Mouse (Mus musculus) left cerebral cortex, postnatal 14 days (tissue): ENCODE measurements around the gene Fnip1. TPM values are rescaled to one million over a fixed set of nuclear protein-coding genes. Genes with fewer than 3 reads are reported as not detected.
A peak's percentile ranks its signal among the peaks of the same experiment; 100 is the strongest.

ENCODE experiments used
- DNase-seq, 2 experiments: peaks; one replicate each; pipeline ENCODE4 v3.0.0; 2021 to 2022; ENCODE audit warnings: low spot score in 2 of 2, mixed read lengths in 1 of 2
- intact Hi-C: fragments of 180-260 bp; cut with DNase I; formaldehyde crosslinking; loops from one replicate; pipeline ENCODE4 v1.15.1; 2025
- total RNA-seq, 2 experiments: library from RNA; stranded (reverse); gene quantifications; 2 replicates each; pipeline ENCODE4 v1.2.3; 2021

The Fnip1 gene
- total RNA-seq, 2 experiments from 2014 or later = 28.6 to 29.4 TPM

- intact Hi-C loops = loop anchor here (10.0 kb wide), 1 partner anchor 526 kb away; no protein-coding TSS in a partner anchor
- no peak for DNase-seq
These were observed 92.9 kb downstream of the Fnip1 start for GRCm38 (mm10) chr11:54530916-54531315.

GRCm38 (mm10) chr11:54533834-54534233 is 95.8 kb downstream of the Fnip1 start:
- intact Hi-C loops = loop anchor here (10.0 kb wide), 1 partner anchor 529 kb away; no protein-coding TSS in a partner anchor
- no peak for DNase-seq

GRCm38 (mm10) chr11:54534871-54535270 is 96.9 kb downstream of the Fnip1 start:
- peak; percentile 66 to 82 for DNase-seq
- intact Hi-C loops = loop anchor here (5.0 to 10.0 kb wide), 2 partner anchors 228 to 530 kb away; no protein-coding TSS in a partner anchor

GRCm38 (mm10) chr11:54539031-54539430 is 101.0 kb downstream of the Fnip1 start:
- intact Hi-C loops = loop anchor here (5.0 to 10.0 kb wide), 2 partner anchors 232 to 534 kb away; no protein-coding TSS in a partner anchor
- no peak for DNase-seq

GRCm38 (mm10) chr11:54539486-54539885 is 101.5 kb downstream of the Fnip1 start:
- no peak for DNase-seq
- intact Hi-C loops = loop anchor here (5.0 to 10.0 kb wide), 2 partner anchors 232 to 535 kb away; no protein-coding TSS in a partner anchor

- DNase-seq = no peak
- intact Hi-C loops = no loop called here
These were observed 102.3 kb downstream of the Fnip1 start for GRCm38 (mm10) chr11:54540328-54540727.

GRCm38 (mm10) chr11:54542414-54542813 is 104.4 kb downstream of the Fnip1 start:
- intact Hi-C loops = no loop called here
- no peak for DNase-seq

- no peak for DNase-seq
- intact Hi-C loops = no loop called here
These were observed 117.0 kb downstream of the Fnip1 start for GRCm38 (mm10) chr11:54554970-54555369.

- DNase-seq = peak; percentile 31 to 65
- intact Hi-C loops = loop anchor here (10.0 kb wide), 1 partner anchor 302 kb away; the partner anchor contains the start of genes Hint1 and Lyrm7
These were observed 124.8 kb downstream of the Fnip1 start for GRCm38 (mm10) chr11:54562761-54563160.

Other genes with a start within 250 kb of the Fnip1 start
- gene Csf2, start 188.5 kb upstream of the Fnip1 start, total RNA-seq = not detected
- not detected for gene Il3, start 170.9 kb upstream of the Fnip1 start, total RNA-seq
- gene Acsl6, start 134.4 kb upstream of the Fnip1 start, total RNA-seq = 100 to 1,000 TPM; 183 to 184 TPM
- not detected for gene Meikin, start 67.5 kb upstream of the Fnip1 start, total RNA-seq
- gene Rapgef6, start 84.6 kb downstream of the Fnip1 start, total RNA-seq = 10 to 100 TPM; 28.2 to 29.4 TPM